8 mouse cellular contexts compared by ENCODE assay signal in genomic region chr3:22076561-22076935, GRCm38 (mm10). TPM values are rescaled to one million over a fixed set of nuclear protein-coding genes. Genes with fewer than 3 reads are reported as not detected.
A peak's percentile ranks its signal among the peaks of the same experiment; 100 is the strongest.
DNase-seq lines count a peak whose midpoint lies in the region; ATAC-seq and TF ChIP-seq lines count a peak whose summit lies in the region.

Gene Tbl1xr1 (plus strand): TSS chr3:22076652.

- no peaks in the 10 kb centered on the region for H3K9me3 ChIP-seq in kidney, embryonic 14.5 days (ENCODE audit: control insufficient read depth, low read length)
- H3K9me3 ChIP-seq in limb, embryonic 14.5 days (ENCODE audit: control insufficient read depth, low read length), result no peaks in the 10 kb centered on the region

- TF ChIP-seq CTCF in embryonic fibroblast, embryonic 13.5 days (IDR thresholded peaks at IDR 0.05; ENCODE audit: borderline replicate concordance, insufficient read depth, low read length), result no peak

- H3K4me3 ChIP-seq in embryonic fibroblast, embryonic 13.5 days (ENCODE audit: insufficient read depth, low read length), result peak within 1 kb of the TSS; percentile 99
- H3K4me3 ChIP-seq in kidney, embryonic 14.5 days (ENCODE audit: low read length), result peak within 1 kb of the TSS; percentile 77
- H3K4me3 ChIP-seq in limb, embryonic 14.5 days (replicated peaks; ENCODE audit: low read length), result peak within 1 kb of the TSS; percentile 88

- H3K4me2 ChIP-seq in kidney, embryonic 14.5 days (replicated peaks; ENCODE audit: low read depth, low read length), result peak within 1 kb of the TSS; percentile 69
- peak within 1 kb of the TSS; percentile 61 for H3K4me2 ChIP-seq in limb, embryonic 14.5 days (replicated peaks; ENCODE audit: low read depth, low read length, severe bottlenecking)

- no peaks in the 10 kb centered on the region for H3K27me3 ChIP-seq in kidney, embryonic 14.5 days (ENCODE audit: control insufficient read depth, insufficient read depth, low read length)
- H3K27me3 ChIP-seq in limb, embryonic 14.5 days (ENCODE audit: control insufficient read depth, insufficient read depth, low read length), result no peaks in the 10 kb centered on the region
- H3K27me3 ChIP-seq in splenic B cell, adult 2 months (ENCODE audit: control insufficient read depth, insufficient read depth, low read length, poor library complexity, severe bottlenecking), result no peaks in the 10 kb centered on the region

- peak; percentile 93 for ATAC-seq in kidney, embryonic 14.5 days (ENCODE audit: low FRiP score, low TSS enrichment)
- ATAC-seq in limb, embryonic 14.5 days (ENCODE audit: low FRiP score, low read depth), result peak; percentile 85

- peak within 1 kb of the TSS; percentile 82 for H3K9ac ChIP-seq in kidney, embryonic 14.5 days (ENCODE audit: low read depth, low read length)
- H3K9ac ChIP-seq in limb, embryonic 14.5 days (ENCODE audit: low read depth, low read length, severe bottlenecking), result peak within 1 kb of the TSS; percentile 96

- DNase-seq in 3134 (ENCODE audit: extremely low read depth, insufficient read length, low spot score), result peak; percentile 87
- DNase-seq in adrenal gland, postnatal 36 days, result peak; percentile 95 to 97
- DNase-seq in heart, adult 9 months (ENCODE audit: low spot score in 2 of 2), result peak; percentile 95 to 97
- DNase-seq in limb, embryonic 14.5 days (ENCODE audit: low spot score), result peak; percentile 91
- DNase-seq in monocyte, adult 2 months (ENCODE audit: low read depth in 1 of 2, low spot score in 2 of 2), result peak; percentile 71 to 80
- DNase-seq in splenic B cell, adult 2 months (ENCODE audit: low read depth, low spot score), result peak; percentile 95

- no peaks in the 10 kb centered on the region for H3K4me1 ChIP-seq in embryonic fibroblast, embryonic 13.5 days (ENCODE audit: control insufficient read depth, insufficient read depth, low read length)
- H3K4me1 ChIP-seq in kidney, embryonic 14.5 days (ENCODE audit: control insufficient read depth, insufficient read depth, low read length), result peaks cover 16% of the 10 kb centered on the region; the same call in 1 of the 2 replicates
- H3K4me1 ChIP-seq in limb, embryonic 14.5 days (ENCODE audit: control insufficient read depth, insufficient read depth, low read length), result peaks cover 24% of the 10 kb centered on the region

- peak within 1 kb of the TSS; percentile 90 for H3K27ac ChIP-seq in embryonic fibroblast, embryonic 13.5 days (ENCODE audit: insufficient read depth, low read length)
- H3K27ac ChIP-seq in kidney, embryonic 14.5 days (ENCODE audit: low read depth, low read length), result peak within 1 kb of the TSS; percentile 96
- peak within 1 kb of the TSS; percentile 98 for H3K27ac ChIP-seq in limb, embryonic 14.5 days (replicated peaks; ENCODE audit: low read depth, low read length)

- 1% methylated on average over 29 of the region's 46 CpGs for WGBS in kidney, embryonic 14.5 days
- WGBS in limb, embryonic 14.5 days, result 0% methylated on average over 24 of the region's 46 CpGs

- no peaks in the 10 kb centered on the region for H3K36me3 ChIP-seq in kidney, embryonic 14.5 days (ENCODE audit: control insufficient read depth, insufficient read depth, low read length)
- peaks cover 4% of the 10 kb centered on the region for H3K36me3 ChIP-seq in limb, embryonic 14.5 days (ENCODE audit: control insufficient read depth, insufficient read depth, low read length)
- no peaks in the 10 kb centered on the region for H3K36me3 ChIP-seq in splenic B cell, adult 2 months (ENCODE audit: control insufficient read depth, insufficient read depth, low read length, poor library complexity, severe bottlenecking)

- 0 out of 2 replicates have a peak, but pooled peaks have one; percentile 8 for TF ChIP-seq POLR2A in embryonic fibroblast, embryonic 13.5 days (IDR thresholded peaks at IDR 0.05; ENCODE audit: low read depth, low read length)
- TF ChIP-seq POLR2A in limb, embryonic 14.5 days (IDR thresholded peaks at IDR 0.05; ENCODE audit: borderline replicate concordance, extremely low read depth, insufficient read depth, insufficient read length), result no peak

RNA-seq across cellular contexts. Expression of gene Tbl1xr1, which starts in this region (rescaled TPM):
- total RNA-seq in adrenal gland, postnatal 36 days (2021), result 100 to 1,000 TPM in 1 of 2 experiments, 10 to 100 TPM in 1; 70.1 to 109 TPM
- polyA plus RNA-seq in embryonic fibroblast, embryonic 13.5 days (2011; ENCODE audit: insufficient read length, low read depth, missing spikeins), result 60.0 and 82.2 TPM in 2 replicates
- polyA plus RNA-seq in kidney, embryonic 14.5 days (2014; fragmentation: Nextera tagmentation; extraction: Ambion mirVana), result 20.6 and 39.7 TPM in 2 replicates
- polyA plus RNA-seq in limb, embryonic 14.5 days (2012; rRNA removed), result 27.8 and 29.5 TPM in 2 replicates
- polyA plus RNA-seq in limb, embryonic 14.5 days (2014; fragmentation: Nextera tagmentation; extraction: Ambion mirVana), result 26.6 and 27.0 TPM in 2 replicates

Comparison
In these comparisons a context has a peak if more than half of its experiments do, and no peak if none do; other contexts are left out.
1. Peak in every context shown above with its lines: DNase-seq, ATAC-seq, H3K4me3 ChIP-seq and H3K27ac ChIP-seq.